Mouse (Mus musculus) heart, adult 8-10 months (tissue): Measurements from ENCODE around the gene Muc20. TPM values are rescaled to one million over a fixed set of nuclear protein-coding genes. Genes with fewer than 3 reads are reported as not detected.

Source experiments
- DNase-seq: peaks from one replicate; pipeline ENCODE4 v3.0.0; 2022; ENCODE audit warnings: low spot score
- total RNA-seq, 4 experiments: library from RNA; stranded (reverse); gene quantifications; 2 replicates each; pipeline ENCODE4 v1.2.4; 2022

The Muc20 gene
- total RNA-seq, 4 experiments from 2014 or later, result 0.33 to 0.79 (median 0.47) TPM

DNA sequence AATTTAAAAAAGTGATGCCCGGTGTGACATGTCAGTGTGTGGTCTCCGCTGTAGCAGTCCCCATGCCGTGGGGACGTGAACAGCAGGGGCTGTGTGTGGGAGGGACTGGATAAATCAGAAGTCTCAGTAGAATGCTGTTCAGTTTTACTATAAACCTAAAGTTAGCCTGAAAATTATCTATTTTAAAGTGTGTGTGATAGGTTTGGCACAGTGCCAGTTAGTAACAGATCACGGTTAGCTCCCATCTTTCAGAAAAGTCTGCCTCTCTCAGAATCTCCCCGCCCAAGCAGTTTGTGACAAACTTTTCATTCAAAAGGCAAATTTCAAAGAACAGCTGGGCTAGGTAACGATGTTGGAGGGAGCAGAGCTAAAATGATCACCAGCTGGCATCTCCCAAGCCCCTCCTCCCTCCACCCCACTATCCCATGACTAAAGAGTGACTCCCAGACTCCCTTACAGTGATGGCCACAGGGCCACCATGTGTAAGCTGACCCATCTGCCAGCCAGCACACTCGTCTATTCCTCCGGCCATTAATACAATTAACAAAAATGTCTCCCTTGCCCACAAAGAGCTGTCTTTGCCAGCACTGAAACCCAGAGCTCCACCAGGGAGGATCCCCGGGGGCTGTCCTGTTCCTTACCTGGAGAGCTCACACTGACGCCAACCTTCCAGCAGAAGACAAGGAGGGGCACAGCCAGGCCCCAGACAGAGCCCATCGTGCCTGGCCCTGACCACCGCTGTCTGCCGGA is 384 bp downstream of the Muc20 start:
- no peak for DNase-seq

DNA sequence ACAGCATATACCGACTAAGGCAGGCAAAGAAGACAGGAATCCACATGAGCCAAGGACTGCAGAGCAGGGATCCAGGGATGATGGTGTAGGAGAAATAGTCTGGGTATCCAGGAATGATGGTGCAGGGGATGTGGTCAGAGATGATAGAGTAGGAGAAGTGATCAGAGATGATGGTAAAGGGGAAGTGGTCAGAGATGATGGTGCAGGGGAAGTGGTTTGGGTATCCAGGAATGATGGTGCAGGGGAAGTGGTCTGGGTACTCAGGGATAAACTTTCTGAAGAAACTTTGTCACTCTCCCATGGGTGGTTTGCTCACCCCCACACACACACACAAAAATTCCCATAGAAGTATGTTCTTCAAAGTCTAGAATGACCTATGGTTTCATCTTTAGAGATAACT is 2.1 kb downstream of the Muc20 start:
- no peak for DNase-seq

DNA sequence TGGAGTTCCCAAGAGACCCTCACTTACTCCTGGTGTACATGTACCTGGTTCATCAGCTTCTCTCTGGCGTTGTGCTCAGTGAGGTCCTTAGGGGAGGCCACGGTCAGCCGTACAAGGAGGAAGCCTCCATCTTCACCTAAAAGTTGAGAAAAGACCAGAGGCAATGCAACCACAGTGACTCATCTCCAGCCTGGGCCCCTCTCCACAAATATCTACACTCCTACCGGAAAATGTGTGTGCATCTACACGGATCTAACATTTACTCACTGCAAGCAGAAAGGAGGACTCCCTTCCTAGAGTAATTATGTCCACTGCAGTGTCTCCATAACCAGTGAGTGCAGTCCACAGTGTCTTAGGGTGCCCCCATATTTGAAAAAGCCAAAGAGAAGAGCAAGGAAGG is 7.2 kb downstream of the Muc20 start:
- DNase-seq, result no peak

DNA sequence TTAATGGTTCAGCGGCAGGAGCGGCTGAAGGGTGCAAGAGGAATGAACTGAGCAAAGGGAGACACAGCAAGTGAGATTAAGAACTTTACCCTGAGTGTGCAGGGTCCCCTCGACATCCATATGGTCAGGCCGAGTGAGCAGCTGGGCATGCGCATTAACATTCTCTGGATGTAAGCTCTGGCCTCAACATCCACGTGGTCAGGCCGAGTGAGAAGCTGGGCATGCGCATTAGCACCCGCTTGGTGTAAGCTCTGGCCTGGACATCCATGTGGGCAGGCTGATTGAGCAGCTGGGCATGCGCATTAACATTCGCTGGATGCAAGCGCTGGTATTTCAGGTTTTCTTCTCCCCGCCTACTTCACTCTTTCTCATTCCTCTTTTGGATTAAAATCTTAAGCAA is 12.4 kb downstream of the Muc20 start:
- DNase-seq, result no peak

DNA sequence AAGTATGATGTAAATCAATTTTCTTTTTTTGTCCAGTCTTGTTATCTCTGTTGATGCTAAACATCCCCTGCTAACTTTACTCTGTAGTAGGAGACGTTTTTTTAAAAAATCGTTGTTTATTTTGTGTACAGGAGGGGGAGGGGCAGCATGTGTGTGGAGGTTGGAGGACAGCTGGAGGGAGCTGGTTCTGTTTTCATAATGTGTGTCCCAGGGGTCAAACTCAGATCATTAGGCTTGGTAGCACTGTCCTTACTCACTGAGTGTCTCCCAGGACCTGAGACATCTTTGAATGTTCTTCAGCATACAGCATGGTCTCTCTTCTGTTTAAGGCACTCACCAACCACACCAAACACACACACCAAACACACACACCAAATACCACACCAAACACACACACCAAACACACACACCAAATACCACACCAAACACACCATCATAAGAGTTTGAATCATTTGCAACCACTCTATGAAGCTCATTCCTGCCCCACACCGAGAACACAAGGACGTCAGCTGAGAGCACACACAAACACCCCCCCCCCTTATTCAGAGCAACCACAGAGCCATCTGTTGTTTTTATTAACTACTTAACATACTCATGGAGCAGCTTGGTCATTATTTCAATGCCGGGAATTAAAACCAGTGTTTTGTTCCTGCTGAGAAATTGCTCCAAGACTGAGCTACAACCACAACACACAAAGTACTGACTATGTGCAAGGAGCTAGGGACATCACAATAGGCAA is 13.7 kb downstream of the Muc20 start:
- DNase-seq, result no peak

DNA sequence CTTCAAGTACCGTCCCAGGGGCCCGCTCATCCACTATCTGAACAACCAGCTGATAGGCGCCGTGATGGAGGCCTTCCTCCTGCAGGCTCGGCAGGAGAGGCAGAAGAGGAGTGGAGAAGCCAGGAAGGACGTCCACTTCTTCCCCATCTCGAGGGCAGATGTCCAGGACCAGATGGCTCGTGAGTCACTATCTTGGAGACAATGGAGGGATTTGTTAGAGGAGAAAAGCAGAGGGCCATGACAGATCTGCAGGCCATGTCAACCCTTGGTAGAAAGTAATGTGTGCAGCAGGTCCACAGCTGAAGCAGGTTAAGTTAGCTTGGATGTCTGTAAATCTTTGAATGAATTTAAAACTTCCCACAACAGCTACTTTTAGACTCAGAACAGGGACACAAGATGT is 18.3 kb downstream of the Muc20 start:
- no peak for DNase-seq

DNA sequence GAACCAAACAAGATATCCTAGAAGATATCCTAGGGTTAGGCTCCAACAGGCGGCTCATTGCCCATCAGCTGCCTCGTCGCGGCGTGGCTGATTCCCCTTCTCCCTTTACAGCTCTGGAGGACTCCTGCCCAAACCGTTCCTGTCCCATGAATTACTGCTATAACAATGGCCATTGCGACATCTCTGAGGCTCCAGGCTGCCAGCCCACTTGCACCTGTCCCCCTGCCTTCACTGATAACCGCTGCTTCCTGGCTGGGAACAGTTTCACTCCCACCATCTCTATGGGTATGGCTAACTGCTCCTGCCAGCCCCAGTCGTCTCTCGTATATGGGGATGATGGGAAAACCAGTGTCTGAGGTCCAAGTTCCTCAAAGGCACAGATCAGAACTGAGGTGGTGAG is 20.6 kb downstream of the Muc20 start:
- DNase-seq, result no peak

DNA sequence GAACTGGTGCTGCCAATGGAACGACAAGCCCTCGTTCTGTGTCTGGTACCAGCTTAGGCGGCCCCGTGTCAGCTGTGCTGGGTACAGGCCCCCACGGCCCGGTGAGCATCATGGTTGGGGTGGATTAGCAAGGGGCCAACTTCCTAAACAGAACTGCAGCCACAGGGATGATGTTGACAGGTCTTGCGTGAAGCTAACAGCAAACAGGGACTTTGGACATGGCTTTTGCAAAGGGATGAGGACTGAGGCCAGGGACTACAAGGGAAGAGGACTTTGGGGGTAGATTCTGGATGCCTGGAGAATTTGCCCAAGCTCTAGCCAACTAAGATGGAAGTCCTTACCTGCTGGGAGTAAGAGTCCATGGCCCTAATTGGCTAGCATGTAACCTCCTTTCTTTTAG is 30.3 kb downstream of the Muc20 start:
- no peak for DNase-seq

DNA sequence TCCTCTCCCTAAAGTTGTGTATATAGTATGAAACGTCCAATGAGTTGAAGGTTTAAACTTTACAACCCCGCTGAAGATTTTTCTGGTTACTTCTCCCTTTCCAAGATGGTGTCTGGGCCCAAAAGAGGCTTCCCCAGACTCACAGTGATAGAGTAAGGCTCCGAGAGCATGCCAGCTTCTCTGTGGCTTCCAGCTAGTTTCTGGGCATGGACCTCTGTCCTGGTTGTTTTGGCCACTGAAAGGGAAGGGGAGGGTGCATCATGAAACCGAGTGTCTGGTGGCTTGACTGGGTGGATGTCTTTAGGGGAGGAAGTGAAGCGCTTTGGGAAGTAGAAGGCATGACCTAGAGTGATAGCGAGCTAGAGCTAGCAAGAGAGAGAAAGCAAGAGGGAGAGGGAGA is 32.3 kb downstream of the Muc20 start:
- no peak for DNase-seq

DNA sequence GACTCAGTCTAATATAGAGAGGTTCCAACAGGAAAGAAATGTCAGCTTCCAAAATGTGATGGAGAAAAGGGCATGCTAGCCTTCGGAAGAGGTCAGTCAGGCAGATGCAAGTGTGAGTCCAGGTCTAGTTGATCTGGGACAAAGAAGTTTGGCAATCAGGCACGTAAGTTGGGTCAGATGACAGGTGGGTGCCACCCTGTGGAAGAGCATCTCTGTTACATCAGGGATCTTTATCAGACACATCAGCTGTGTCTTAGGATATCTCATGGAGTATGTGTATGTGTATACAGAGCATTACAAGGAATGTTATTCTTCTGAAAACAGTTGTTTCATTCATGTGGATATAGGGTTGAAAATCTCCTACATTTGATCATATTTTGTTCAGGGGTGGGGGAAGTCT is 32.7 kb downstream of the Muc20 start:
- no peak for DNase-seq

DNA sequence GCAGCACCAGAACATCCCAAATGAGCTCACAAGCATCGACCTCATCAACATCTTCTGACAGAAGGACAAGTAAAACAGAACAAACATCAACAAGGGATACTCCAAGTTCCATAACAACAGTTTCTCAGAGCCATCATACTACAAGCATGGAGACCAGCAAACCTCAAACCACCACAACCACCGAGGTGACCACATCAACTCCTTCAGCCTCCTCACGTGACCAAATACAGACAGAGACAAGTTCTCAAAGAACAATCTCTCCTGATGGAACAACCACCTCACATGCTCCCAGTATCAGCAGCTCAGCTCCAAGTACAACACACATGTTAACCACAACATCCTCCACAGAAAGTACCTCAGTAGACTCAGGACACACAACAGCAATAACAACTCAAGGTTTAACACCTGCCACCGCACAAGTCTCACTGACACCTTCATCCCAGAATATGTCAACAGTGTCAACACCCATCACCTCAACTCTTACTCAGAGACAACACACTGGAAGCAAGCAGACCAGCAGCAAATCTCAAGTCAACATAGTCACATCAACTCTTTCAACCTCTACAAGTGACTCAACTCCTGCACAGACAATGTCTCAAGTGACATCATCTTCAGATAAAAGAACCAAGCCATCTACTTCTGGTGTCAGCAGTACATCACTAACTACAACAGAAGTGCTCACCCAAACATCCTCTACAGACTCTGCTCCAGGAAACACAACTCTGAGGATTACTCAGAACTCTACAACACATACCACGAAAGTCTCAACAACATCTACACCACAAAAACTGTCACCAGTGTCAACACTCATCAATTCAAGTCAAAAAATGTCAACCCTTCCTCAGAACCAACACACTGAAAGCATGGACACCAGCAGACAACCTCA is 46.8 kb downstream of the Muc20 start:
- no peak for DNase-seq

DNA sequence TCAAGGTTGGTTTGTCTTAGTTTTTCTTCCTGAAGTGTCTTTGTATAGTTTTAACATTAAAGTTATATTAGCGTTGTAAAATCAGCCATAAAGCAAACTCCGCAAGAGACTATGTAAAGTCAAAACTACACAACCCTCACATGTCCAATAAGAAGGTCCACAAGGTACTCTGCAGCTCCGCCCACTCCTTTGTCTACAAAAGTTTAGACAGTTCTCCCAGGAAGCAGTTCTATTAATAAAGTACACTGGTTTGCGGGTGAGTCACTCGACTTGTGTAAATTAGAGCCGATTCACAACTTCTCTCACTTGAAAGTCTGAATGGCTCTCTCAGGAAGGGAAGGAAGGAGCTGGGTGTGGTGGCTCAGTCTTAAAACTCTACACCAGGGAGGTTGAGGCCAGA is 51.4 kb downstream of the Muc20 start:
- no peak for DNase-seq

DNA sequence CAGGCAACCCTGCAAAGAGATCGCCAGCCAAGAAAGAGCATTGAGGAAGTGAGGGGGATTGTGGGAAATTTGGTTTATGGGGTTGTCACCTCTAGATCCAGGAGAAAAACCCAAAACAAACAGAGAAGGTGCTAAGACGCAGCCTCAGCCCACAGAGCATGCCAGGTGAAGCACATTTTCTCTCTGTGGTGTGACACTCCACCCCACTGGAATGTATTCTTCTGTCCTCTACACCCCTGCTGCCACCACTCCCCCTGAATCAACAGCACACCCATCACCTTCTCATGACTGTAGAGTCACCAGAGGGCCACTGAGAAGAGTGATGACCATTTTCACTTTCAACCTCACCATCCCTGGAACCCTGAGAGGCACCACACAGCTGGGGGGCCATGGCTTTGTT is 54.5 kb downstream of the Muc20 start:
- DNase-seq, result no peak

DNA sequence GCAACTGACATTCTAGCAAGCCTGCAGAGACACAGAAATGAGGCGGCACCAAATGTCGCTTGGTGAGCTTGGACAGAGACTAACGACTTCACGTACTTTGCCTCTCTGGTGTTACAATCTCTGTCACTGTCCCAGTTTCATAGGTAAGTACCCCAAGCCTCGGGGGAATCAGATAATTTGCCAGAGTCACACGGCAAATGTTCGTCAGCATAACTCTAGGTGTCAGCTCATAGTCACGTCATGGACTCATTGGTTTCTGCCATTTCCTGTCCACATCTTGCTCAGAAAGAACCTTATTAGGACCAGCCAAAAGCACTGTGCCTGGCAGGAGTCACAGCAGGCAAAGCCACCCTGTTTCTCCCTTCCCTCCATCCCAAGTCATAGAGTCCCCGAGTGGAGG is 55.9 kb downstream of the Muc20 start:
- no peak for DNase-seq

DNA sequence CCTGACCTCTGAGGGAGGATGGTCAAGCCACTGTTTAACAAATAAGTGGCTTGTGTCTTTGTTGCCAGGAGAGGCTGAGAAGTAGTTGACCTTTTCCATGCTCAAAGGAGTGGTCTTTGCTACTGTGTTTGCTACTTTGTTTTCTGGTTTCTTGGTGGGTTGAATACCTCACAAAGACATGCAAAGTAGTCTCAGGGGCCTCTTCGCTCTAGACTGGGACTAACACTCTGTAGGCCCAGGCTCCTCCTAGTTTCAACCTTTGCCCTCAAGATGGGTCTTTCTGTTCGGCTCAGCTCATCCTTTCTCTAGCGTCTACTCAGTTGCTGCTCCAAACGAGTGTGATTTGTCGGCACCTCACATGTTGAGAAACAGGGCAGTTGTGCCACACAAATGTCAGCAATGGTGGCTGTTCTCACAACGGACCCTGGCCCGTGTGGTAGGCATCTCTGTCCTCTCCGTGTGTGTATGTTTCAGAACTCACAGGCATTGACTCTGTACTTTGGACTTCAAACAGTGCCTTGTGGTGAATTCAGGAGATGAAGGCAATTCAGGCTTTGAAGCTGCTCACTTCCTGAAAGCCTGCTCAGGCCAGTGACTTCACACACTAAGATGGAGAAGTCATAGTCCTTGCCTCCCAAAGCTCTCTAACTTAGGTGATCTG is 57.1 kb downstream of the Muc20 start:
- no peak for DNase-seq

DNA sequence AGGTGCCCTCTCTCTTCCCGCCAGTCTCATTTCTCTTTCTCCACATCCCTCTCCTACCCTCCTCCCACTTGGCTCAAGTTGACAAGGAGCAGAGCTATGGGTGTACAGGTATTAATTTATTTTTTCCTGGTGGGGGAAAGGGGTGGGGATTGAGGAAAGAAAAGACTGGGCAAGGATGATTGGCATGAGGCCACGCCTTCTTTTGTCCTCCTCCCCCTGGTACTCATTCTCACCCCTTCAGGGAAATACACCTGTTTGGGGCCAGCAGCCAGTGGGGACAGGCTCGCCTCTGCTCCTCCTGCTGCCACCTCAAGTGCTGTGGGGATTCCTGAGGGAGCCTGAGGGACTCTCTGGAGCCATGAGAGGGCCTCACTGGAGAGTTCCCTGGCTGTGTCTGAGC is 61.2 kb downstream of the Muc20 start:
- DNase-seq, result no peak

DNA sequence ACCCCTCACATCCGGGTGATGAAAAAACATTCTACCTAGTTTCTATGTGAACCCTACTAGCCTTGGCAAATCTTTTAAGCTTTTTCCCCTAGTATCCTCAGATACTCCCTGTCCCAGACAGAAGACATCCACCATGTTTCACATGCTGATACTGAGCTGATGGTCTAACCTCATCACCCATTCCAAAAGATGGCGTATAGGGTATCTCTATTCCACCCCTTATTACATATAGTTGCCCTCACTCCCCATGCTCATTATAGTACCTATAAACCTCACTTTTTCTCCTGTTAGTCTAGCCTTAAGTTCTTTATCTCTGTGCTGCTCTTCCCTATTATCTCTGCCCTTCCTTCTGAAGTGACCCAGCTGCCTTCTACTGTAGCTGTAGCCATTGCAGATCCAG is 61.6 kb downstream of the Muc20 start, which contains the start of gene Muc4:
Muc4 (plus strand) TSS at position 301 of the 400 bp plus-strand sequence.
- no peak for DNase-seq

DNA sequence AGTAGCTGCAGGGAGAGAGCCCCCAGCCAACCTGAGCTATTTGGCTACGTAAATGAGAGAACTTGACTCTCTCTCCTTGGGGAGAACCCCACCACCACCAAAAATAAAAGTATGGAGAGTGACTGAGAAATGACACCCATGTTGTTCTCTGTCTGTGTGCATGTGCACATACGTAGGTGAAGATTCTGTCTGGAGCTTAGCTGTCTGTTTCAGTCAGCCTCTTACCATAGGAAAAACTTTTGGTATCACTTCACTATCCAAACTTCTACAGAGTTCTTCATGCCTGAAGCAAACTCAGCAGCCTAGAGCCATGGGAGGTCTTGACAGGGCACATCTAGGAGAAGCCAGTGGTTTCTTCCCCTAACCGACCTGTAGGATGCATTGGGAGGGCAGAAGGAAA is 64.0 kb downstream of the Muc20 start:
- no peak for DNase-seq

DNA sequence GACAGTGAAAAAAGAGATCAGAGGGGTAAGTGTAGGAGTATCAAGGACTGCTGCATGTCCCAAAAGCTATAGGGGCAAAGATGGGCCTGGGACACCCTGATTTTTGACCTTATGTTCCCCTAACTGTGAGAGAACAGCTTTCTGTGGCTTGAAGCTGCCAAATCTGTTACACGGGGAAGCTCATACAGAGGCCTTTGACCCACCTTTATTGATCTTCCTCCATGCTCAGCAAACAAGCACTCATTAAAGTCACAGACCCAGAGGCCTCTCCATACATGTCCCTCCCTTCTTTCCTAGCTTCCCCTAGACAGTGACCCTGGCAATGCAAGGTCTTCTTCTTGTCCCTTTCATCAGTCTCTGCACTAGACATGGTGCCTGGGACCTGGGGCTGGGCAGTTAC is 68.5 kb downstream of the Muc20 start:
- no peak for DNase-seq

DNA sequence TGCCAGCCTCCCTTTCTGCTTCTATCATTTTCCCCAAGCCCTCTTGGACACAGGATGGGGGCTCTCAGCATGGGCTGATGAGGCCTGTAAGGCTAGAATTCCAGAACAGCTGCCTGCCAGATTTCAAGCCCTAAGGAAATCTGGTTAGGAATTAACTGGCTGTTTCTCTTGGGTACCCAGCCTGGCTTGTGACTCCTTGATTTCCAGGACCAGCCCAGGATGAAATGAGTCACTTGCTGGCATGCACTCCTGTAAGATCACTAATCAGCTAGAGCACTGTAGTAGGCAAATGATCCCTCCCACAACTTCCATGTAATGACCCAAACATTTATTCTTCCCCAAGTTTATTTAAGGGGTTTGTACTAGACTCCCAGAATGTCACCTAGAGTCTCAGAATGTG is 69.0 kb downstream of the Muc20 start:
- no peak for DNase-seq
